Mouse (Mus musculus) limb, embryonic 10.5 days (tissue): ENCODE measurements around the gene Lonrf2. TPM values are rescaled to one million over a fixed set of nuclear protein-coding genes. Genes with fewer than 3 reads are reported as not detected.
A peak's percentile ranks its signal among the peaks of the same experiment; 100 is the strongest.

ENCODE experiments used
- DNase-seq: peaks from one replicate; pipeline ENCODE4 v3.0.0-alpha.2; 2017; ENCODE audit warnings: low spot score
- H3K27ac ChIP-seq: fragments of 300-500 bp; sonication (generic); 2 replicates; pipeline ENCODE4 v1.5.1; 2016; ENCODE audit warnings: mild to moderate bottlenecking
- H3K27me3 ChIP-seq: fragments of 300-500 bp; sonication (generic); 2 replicates; pipeline ENCODE4 v1.6.1; 2016; ENCODE audit warnings: low read depth, mild to moderate bottlenecking; ENCODE audit not compliant: poor library complexity, severe bottlenecking
- H3K36me3 ChIP-seq: fragments of 300-500 bp; sonication (generic); 2 replicates; pipeline ENCODE4 v1.6.1; 2016; ENCODE audit warnings: mild to moderate bottlenecking, moderate library complexity
- H3K4me1 ChIP-seq: fragments of 300-500 bp; sonication (generic); 2 replicates; pipeline ENCODE4 v1.6.1; 2016
- H3K4me3 ChIP-seq: fragments of 300-500 bp; sonication (generic); 2 replicates; pipeline ENCODE4 v1.5.1; 2016; ENCODE audit warnings: mild to moderate bottlenecking, moderate library complexity
- H3K9me3 ChIP-seq: fragments of 300-500 bp; sonication (generic); replicated peaks from 2 replicates; pipeline ENCODE4 v1.6.1; 2016; ENCODE audit warnings: mild to moderate bottlenecking
- WGBS: fragments of 180-500 bp; shearing (Covaris S2); methylation state at CpG from one replicate; pipeline ENCODE4 v1.1.7; 2016; 5-methylcytosine and 5-hydroxymethylcytosine counted together
- polyA plus RNA-seq: library from polyadenylated mRNA; unstranded; fragments of >200 nt; fragmentation: Nextera tagmentation; extraction: Ambion mirVana; gene quantifications from 2 replicates; pipeline ENCODE4 v1.2.1, GENCODE M21; 2016

Lonrf2 gene
- polyA plus RNA-seq = 0.38 and 0.50 TPM in 2 replicates

- no peaks in the 10 kb centered on the region for H3K9me3 ChIP-seq
- 1% methylated on average over 42 of the region's 47 CpGs for WGBS
- H3K27ac ChIP-seq = peak within 1 kb of the TSS; percentile 81
- peaks cover 60% of the 10 kb centered on the region for H3K27me3 ChIP-seq
- H3K4me1 ChIP-seq = peaks cover 14% of the 10 kb centered on the region
- H3K36me3 ChIP-seq = no peaks in the 10 kb centered on the region
- peak within 1 kb of the TSS; percentile 73 for H3K4me3 ChIP-seq
- DNase-seq = no peak
These were observed at the start of gene Lonrf2 for GRCm38 (mm10) chr1:38836477-38836872. TSS of gene Lonrf2 (minus strand) at chr1:38836711.

- DNase-seq = no peak
- Histone ChIP-seq H3K27ac (no peak overlapping the region), H3K36me3 (0 out of 2 replicates have a peak, but pooled peaks cover 4% of the 10 kb centered on the region), H3K4me1 (peaks cover 4% of the 10 kb centered on the region), H3K9me3 (no peaks in the 10 kb centered on the region), H3K27me3 (no peaks in the 10 kb centered on the region), H3K4me3 (no peak overlapping the region)
- 75% methylated on average over 2 of the region's 2 CpGs for WGBS
These were observed 49.4 kb upstream of the Lonrf2 start for GRCm38 (mm10) chr1:38885956-38886355.

DNA sequence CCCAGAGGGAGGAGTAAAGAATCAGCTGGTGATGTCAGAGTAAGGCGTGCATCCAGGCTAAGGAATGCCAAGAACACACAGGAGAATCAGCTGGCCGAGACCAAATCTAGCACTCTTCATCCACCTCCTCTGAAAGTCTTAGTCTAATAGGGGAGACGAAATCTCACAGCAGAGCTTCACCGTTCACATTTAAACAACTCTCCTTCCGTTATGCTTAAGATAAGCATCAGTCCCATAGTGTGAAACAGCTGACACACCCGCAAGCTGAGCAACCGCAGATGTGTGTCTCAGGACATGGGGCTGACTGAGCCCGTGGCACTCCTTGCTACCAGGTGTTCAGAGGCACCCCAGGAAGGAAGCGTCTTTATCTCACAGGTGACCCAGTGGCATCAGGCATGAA is 47.3 kb upstream of the Lonrf2 start:
- peaks cover 4% of the 10 kb centered on the region for H3K4me1 ChIP-seq
- no peak overlapping the region for H3K4me3 ChIP-seq
- no peaks in the 10 kb centered on the region for H3K27me3 ChIP-seq
- H3K27ac ChIP-seq = no peak overlapping the region
- DNase-seq = no peak
- H3K36me3 ChIP-seq = 0 out of 2 replicates have a peak, but pooled peaks cover 4% of the 10 kb centered on the region
- no peaks in the 10 kb centered on the region for H3K9me3 ChIP-seq
- 87% methylated on average over 9 of the region's 9 CpGs for WGBS

GRCm38 (mm10) chr1:38882746-38883145 is 46.2 kb upstream of the Lonrf2 start:
- no peak for DNase-seq
- Histone ChIP-seq H3K36me3 (0 out of 2 replicates have a peak, but pooled peaks cover 4% of the 10 kb centered on the region), H3K27ac (no peak overlapping the region), H3K4me3 (no peak overlapping the region), H3K4me1 (peaks cover 4% of the 10 kb centered on the region), H3K27me3 (no peaks in the 10 kb centered on the region), H3K9me3 (no peaks in the 10 kb centered on the region)
- WGBS = 86% methylated on average over 4 of the region's 4 CpGs

DNA sequence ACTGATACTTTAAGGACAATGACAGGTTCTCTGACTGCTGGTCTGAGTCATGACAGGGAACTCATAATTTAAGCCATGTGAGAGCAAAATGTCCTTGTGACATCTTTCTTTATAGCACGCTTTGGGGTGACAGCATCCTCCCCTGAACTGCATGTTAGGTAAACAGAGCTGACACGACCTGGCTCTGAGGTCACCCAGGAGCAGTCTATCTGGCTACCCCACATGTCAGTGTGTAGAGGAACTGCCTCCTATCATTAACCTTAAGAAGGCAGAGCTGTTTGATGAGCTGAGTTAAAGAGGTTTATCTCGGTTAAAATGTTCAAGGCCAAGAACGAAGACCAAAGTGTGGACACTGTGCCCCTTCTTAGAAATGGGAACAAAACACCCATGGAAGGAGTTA is 44.9 kb upstream of the Lonrf2 start:
- Histone ChIP-seq H3K27ac (no peak overlapping the region), H3K9me3 (no peaks in the 10 kb centered on the region), H3K36me3 (0 out of 2 replicates have a peak, but pooled peaks cover 4% of the 10 kb centered on the region), H3K4me3 (no peak overlapping the region), H3K4me1 (no peaks in the 10 kb centered on the region), H3K27me3 (no peaks in the 10 kb centered on the region)
- DNase-seq = no peak
- WGBS = 72% methylated on average over 4 of the region's 4 CpGs

- Histone ChIP-seq H3K27ac (no peak overlapping the region), H3K4me1 (no peaks in the 10 kb centered on the region), H3K27me3 (no peaks in the 10 kb centered on the region), H3K9me3 (no peaks in the 10 kb centered on the region), H3K4me3 (no peak overlapping the region), H3K36me3 (no peaks in the 10 kb centered on the region)
- DNase-seq = no peak
- WGBS = 62% methylated on average over 5 of the region's 5 CpGs
These were observed 40.3 kb upstream of the Lonrf2 start for GRCm38 (mm10) chr1:38876671-38877382.

DNA sequence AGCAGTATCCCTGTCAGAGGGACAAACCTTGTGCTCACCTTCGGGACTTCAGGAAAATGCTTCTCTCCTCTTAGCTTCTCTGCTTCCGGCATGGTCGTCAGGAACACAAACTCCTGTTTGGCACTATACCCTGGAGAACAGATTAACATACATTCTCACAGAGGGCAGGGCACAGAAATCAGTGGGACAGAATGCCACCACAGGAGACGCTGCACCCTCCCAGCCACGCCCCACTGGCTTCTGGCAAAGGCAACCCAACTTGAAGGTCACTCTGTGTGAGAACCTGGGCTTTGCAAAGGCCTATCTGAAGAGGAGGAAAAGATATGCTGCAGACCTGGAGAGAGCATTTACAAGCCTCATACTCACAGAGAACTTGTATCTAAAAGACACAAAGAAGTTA is 37.4 kb upstream of the Lonrf2 start:
- 82% methylated on average over 5 of the region's 5 CpGs for WGBS
- Histone ChIP-seq H3K27ac (no peak overlapping the region), H3K9me3 (no peaks in the 10 kb centered on the region), H3K27me3 (no peaks in the 10 kb centered on the region), H3K4me3 (no peak overlapping the region), H3K36me3 (no peaks in the 10 kb centered on the region), H3K4me1 (0 out of 2 replicates have a peak, but pooled peaks cover 6% of the 10 kb centered on the region)
- DNase-seq = no peak

DNA sequence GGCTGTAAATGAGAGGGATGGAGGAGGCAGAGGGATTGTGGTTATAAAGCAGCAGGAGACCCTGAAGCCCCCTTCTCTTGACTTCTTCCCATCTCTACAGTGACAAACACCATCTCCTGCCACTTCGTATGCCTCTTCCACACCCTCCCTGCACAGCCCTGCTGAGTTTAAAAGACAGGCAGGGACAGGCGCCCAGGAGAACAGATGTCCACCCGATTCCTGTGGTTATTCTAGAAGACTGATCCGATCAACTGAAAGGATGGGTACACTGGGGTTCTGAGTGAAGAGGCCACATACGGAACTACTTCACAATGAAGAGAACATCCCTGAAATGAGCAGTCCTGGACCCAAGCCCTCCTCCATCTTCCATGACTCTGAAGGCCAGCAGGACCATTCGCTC is 35.3 kb upstream of the Lonrf2 start:
- H3K27me3 ChIP-seq = no peaks in the 10 kb centered on the region
- no peak for DNase-seq
- WGBS = 85% methylated on average over 6 of the region's 6 CpGs
- 0 out of 2 replicates have a peak, but pooled peaks cover 6% of the 10 kb centered on the region for H3K4me1 ChIP-seq
- H3K27ac ChIP-seq = no peak overlapping the region
- H3K36me3 ChIP-seq = no peaks in the 10 kb centered on the region
- H3K4me3 ChIP-seq = no peak overlapping the region
- H3K9me3 ChIP-seq = no peaks in the 10 kb centered on the region

- Histone ChIP-seq H3K9me3 (no peaks in the 10 kb centered on the region), H3K4me3 (no peak overlapping the region), H3K27ac (no peak overlapping the region), H3K36me3 (no peaks in the 10 kb centered on the region), H3K27me3 (no peaks in the 10 kb centered on the region), H3K4me1 (peaks cover 11% of the 10 kb centered on the region)
- WGBS = 57% methylated on average over 13 of the region's 13 CpGs
- DNase-seq = no peak
These were observed 33.1 kb upstream of the Lonrf2 start for GRCm38 (mm10) chr1:38869398-38870195.

GRCm38 (mm10) chr1:38866242-38866641 is 29.7 kb upstream of the Lonrf2 start:
- WGBS = 65% methylated on average over 5 of the region's 5 CpGs

DNA sequence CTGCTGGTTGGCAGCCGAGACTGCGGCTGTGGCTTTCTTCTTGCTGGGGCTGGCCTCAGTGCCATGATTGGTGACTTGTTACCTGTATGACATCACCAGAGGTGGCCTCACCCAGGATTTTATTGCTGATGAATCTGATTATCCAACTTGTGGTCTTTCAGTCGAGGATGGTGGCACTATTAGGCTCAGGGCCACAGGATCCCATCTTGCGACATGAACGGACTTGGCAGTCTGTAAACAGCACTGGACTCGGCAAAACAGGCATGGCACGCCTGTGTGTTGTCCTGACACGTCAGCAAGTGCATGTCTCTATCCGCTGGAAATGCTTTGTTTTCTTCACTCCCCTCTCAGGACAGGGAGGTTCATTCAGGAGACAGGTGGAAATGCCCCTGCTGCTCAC is 27.8 kb upstream of the Lonrf2 start:
- Histone ChIP-seq H3K27ac (no peak overlapping the region), H3K4me3 (no peak overlapping the region), H3K27me3 (no peaks in the 10 kb centered on the region), H3K4me1 (peaks cover 5% of the 10 kb centered on the region), H3K9me3 (no peaks in the 10 kb centered on the region), H3K36me3 (no peaks in the 10 kb centered on the region)
- WGBS = 81% methylated on average over 9 of the region's 9 CpGs
- no peak for DNase-seq

More at GRCm38 (mm10) chr1:38866242-38866641, 29.7 kb upstream of the Lonrf2 start:
- H3K36me3 ChIP-seq = no peaks in the 10 kb centered on the region
- DNase-seq = no peak
- H3K27ac ChIP-seq = peak overlapping the region; percentile 42; the same call in 1 of the 2 replicates
- H3K27me3 ChIP-seq = no peaks in the 10 kb centered on the region
- H3K4me3 ChIP-seq = no peak overlapping the region
- H3K4me1 ChIP-seq = peaks cover 11% of the 10 kb centered on the region
- no peaks in the 10 kb centered on the region for H3K9me3 ChIP-seq

DNA sequence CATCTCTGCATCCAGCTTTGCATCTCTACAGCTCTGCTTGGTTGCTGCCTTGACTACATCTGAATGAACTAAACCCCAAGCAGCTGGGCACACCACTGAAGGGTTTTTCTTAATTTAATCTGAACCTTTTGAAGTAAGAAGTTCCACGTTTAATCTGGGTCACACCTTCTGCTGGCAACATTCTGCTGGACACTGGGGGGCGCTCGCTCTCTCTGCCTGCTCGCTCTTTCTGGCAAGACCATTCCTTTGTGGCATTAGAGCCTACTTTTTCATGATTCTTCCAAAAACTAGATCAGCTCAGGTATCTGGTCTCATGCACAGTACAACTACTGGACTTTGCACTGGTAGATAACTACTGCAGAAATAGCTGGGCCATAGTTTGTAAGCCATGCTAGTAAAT is 25.7 kb upstream of the Lonrf2 start:
- no peaks in the 10 kb centered on the region for H3K27me3 ChIP-seq
- peaks cover 5% of the 10 kb centered on the region for H3K4me1 ChIP-seq
- no peaks in the 10 kb centered on the region for H3K36me3 ChIP-seq
- 15% methylated on average over 4 of the region's 4 CpGs for whole genome bisulfite sequencing
- peak; percentile 51 for DNase-seq
- H3K9me3 ChIP-seq = no peaks in the 10 kb centered on the region
- H3K27ac ChIP-seq = no peak overlapping the region
- no peak overlapping the region for H3K4me3 ChIP-seq

- Histone ChIP-seq H3K27ac (no peak overlapping the region), H3K27me3 (no peaks in the 10 kb centered on the region), H3K4me1 (no peaks in the 10 kb centered on the region), H3K4me3 (no peak overlapping the region), H3K36me3 (no peaks in the 10 kb centered on the region), H3K9me3 (no peaks in the 10 kb centered on the region)
- DNase-seq = no peak
- 89% methylated on average over 9 of the region's 9 CpGs for WGBS
These were observed 24.5 kb upstream of the Lonrf2 start for GRCm38 (mm10) chr1:38860867-38861524.
